Mouse (Mus musculus) heart, adult 2 months (tissue): ENCODE data around the gene Zfp266.

Experiments
- CTCF ChIP-seq: fragments of 200-600 bp; IDR thresholded peaks from 2 replicates; pipeline ENCODE4 v1.8.1; 2022; ENCODE audit warnings: antibody characterized with exemption, mild to moderate bottlenecking, moderate library complexity
- POLR2A ChIP-seq: fragments of 200-500 bp; IDR thresholded peaks from 2 replicates; pipeline ENCODE4 v1.6.1; 2011; ENCODE audit warnings: mild to moderate bottlenecking, low read depth, low read length, control low read depth; ENCODE audit not compliant: insufficient read depth

- no peak for TF ChIP-seq CTCF
- no peak for TF ChIP-seq POLR2A
These were observed 69.7 kb downstream of the Zfp266 start for GRCm38 (mm10) chr9:20451493-20451892.
